Mouse (Mus musculus) right cerebral cortex, postnatal 10 days (tissue): ENCODE data around the gene Grn.
A peak's percentile ranks its signal among the peaks of the same experiment; 100 is the strongest.

Experiments used
- DNase-seq, 2 experiments: peaks; one replicate each; pipeline ENCODE4 v3.0.0; 2021; ENCODE audit warnings: low spot score in 2 of 2

Grn gene

DNA sequence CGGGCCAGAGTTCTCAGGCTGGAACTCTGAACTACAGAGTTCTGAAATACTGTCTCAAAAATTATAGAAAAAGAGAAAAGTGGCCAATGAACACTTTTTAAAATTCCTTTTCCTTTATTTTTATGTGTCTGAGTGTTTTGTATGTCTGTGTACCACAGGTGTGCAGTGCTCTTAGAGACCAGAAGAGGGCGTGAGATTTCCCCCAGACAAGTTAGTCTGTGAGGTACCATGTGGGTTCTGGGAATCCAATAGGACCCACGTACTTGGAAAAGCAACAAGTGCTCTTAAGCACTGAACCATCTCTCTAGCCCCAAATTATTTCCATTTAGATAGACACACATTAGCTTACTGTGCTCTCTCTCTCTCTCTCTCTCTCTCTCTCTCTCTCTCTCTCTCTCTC lies 11.3 kb downstream of the Grn start:
- peak in 1 of 2 experiments; percentile 33 for DNase-seq

DNA sequence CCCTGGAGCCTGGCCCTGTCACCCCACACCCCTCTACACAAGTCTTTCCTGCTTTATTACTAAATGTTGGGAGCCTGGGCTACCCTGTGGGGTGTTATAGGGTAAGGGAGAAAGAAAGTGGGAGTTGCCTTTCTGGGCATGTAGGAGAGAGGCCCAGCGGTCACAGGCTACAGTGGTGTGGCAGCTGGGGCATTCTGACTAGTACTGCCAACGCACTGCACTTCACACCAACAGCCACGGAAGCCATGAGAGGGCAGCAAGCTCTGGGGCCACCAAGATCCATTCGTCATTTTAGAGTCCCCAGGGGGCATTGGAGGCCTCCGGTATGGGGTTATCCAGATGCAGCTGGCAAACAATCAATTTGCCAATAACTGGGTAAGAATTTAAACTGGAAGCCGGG lies 12.0 kb downstream of the Grn start:
- peak in 1 of 2 experiments; percentile 29 for DNase-seq

- DNase-seq = no peak
Observed at GRCm38 (mm10) chr11:102443740-102444139, 13.6 kb downstream of the Grn start.

GRCm38 (mm10) chr11:102444321-102444720 lies 14.2 kb downstream of the Grn start:
- DNase-seq = no peak

DNA sequence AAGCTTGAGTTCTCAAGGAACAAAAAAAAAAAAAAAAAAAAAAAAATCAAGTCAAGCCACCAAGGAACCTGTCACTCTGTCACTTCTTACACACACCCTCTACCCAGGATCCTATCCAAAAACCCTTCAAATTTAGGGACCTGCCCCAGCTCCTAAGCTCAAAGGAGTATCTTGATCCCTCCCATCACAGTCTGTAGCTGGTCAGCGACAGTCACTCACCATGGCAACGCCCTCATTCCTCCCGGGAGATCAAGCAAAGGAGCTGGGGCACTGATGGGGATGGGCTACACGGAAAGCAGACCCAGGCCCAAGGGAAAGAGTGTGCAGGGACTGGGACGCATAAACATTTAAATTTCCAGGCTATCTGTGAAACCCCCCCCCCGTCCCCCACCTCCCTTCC lies 14.7 kb downstream of the Grn start:
- no peak for DNase-seq

- peak; percentile 66 to 82 for DNase-seq
Observed at GRCm38 (mm10) chr11:102445264-102445890, 15.3 kb downstream of the Grn start.

DNA sequence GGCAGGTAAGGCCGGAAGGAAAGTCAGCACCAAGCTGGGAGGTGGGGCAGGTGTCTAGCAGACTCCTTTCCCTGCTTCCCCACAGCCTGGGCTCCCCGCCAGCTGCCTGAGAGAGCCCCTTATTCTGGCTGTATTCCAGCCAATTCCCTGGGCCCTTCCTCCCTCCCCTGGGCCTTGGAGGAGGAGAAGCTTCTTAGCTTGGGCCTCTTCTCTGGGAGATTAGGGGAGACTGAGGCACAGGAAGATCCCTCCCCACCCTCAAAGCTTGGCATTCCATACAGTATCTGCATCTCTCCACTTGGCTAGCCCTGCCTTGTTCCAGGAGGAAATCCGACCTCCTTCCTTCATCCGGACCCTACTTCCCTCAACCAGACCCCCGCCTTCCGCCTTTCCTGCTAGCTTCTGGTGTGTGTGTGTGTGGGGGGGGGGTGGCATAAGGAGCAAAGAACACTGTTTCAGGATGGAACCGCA lies 15.8 kb downstream of the Grn start:
- peak; percentile 79 for DNase-seq

GRCm38 (mm10) chr11:102446581-102447461 lies 16.7 kb downstream of the Grn start:
- peak; percentile 65 to 70 for DNase-seq

GRCm38 (mm10) chr11:102447497-102447896 lies 17.4 kb downstream of the Grn start, which contains the start of gene Fam171a2:
Gene Fam171a2, minus strand, starts transcription at chr11:102447682.
- peak; percentile 80 to 88 for DNase-seq

- DNase-seq = peak; percentile 60 to 68
Observed at GRCm38 (mm10) chr11:102448327-102448726, 18.2 kb downstream of the Grn start.

GRCm38 (mm10) chr11:102449043-102450008 lies 19.2 kb downstream of the Grn start:
- DNase-seq = peak in 1 of 2 experiments; percentile 70

GRCm38 (mm10) chr11:102453131-102453530 lies 23.0 kb downstream of the Grn start:
- peak in 1 of 2 experiments; percentile 27 for DNase-seq

GRCm38 (mm10) chr11:102455740-102456396 lies 25.8 kb downstream of the Grn start:
- peak; percentile 76 for DNase-seq

DNA sequence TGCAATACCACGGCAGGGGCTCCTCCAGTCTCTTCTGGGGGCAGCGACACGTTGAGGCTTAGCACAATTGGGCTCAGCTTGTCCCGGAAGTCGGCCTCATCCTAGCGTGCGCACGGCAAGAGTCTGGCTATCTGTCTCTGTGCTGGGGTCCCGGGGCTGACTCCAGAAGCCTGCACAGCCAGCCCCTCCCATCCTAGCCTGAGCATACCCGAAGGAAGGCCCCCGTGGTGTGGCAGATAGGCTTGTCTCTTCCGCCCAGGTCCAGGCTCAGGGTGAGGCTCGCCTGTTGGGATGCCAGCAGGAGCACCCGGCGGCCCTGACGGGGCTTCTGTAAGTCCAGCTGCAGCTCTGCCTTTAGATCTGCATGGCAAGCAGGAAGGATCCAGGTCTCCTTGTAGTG lies 30.4 kb downstream of the Grn start:
- DNase-seq = peak in 1 of 2 experiments; percentile 15

- DNase-seq = no peak
Observed at GRCm38 (mm10) chr11:102461764-102462163, 31.6 kb downstream of the Grn start.

DNA sequence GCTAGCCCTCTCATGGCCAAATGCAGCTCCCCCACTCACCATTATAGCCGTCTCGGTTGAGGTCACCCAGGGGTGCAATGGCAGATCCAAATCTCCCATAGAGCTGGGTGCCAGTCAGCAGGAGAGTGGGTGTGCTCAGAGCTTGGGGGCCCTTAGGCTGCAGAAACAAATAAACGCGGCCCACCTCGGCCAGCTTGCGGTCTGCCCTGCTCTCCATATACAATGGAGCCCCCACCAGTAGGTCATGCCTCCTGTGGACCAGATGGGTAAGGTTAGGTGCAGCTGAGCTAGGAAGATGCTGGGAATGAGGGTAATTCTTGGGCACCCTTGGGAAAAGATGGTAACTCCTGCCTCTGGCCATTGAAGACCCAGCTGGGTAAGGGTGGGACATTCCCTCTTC lies 34.8 kb downstream of the Grn start:
- no peak for DNase-seq

GRCm38 (mm10) chr11:102465713-102466436 lies 35.8 kb downstream of the Grn start:
- DNase-seq = peak; percentile 78 to 83

GRCm38 (mm10) chr11:102467041-102467631 lies 37.0 kb downstream of the Grn start:
- peak; percentile 95 for DNase-seq

GRCm38 (mm10) chr11:102469648-102470357 lies 39.7 kb downstream of the Grn start, which contains the start of gene Itga2b:
Gene Itga2b, minus strand, starts transcription at chr11:102470122.
- peak in 1 of 2 experiments; percentile 16 for DNase-seq
